Mouse (Mus musculus) forelimb bud, embryonic 11.5 days (tissue): ENCODE results near the gene Ankle1.

Experiments
- DNase-seq: peaks from one replicate; pipeline ENCODE4 v3.0.0-alpha.2; 2012; ENCODE audit warnings: low read depth, low spot score

The Ankle1 gene

DNA sequence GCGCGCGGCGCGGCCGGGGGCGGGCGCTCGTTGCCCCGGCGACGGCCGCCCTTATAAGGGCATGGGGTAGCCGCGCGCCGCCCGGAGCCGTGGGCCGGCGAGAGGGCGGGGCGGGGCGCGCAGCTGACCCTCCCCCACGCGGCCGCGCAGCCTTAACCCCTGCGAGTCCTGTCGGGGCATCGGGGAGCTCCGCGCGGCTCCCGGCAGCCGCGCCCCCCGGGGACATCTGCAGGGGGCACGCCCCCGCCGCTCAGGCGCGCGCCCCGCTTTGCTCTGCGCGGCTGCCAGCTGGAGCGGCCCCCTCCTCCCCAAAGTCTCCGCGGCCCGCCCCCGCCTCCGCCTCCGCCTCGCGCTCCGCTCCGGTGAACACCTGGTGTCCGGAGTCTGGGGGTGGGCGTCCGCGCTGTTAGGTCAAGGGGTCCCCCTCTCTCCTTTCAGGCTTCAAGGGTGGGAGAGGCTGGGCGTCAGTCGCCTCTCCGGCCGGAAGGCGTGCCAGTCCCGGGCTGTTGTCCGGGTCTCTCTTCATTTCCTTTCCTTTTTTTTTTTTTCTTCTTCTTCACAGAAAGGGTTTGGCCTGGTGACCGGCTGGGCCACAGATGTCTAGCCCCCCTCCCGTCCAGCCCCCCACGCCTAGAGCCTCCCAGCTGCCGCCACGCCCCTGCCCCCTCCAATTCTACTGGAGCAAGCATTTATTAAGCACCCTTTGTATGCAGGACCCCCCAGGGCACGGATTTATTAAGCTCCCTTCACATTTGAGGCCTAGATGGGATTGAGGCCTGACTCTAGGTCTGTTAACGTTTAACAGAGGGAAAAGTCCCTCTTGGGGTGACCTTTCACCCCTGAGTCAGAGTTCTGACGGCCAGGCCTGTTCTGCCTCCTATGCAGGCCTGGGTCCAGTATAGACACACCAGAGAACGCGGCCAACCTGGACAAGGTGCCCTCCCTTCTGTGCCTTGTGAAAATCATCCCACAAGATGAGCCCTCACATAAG, 23.5 kb upstream of the Ankle1 start:
- peak; percentile 80 for DNase-seq

DNA sequence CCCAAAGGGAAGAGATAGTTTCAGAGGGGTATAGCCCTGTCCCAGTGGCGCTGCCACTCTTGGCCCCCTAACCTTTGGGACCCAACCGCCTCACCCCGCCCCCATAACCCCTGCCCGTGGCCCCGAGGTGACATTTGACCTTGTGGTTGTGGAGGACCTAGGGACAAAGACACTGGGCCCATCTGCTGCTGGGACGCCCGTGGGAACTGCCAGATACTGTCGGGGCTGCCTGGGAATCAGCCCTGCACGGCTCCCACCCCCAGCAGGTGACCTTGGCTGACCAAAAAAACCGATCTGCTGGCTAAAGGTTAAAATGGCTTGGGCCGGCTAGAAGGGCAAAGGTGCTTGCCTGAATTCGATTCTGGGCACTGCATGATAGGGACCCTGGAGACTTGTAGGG, 22.4 kb upstream of the Ankle1 start:
- DNase-seq, result no peak

DNA sequence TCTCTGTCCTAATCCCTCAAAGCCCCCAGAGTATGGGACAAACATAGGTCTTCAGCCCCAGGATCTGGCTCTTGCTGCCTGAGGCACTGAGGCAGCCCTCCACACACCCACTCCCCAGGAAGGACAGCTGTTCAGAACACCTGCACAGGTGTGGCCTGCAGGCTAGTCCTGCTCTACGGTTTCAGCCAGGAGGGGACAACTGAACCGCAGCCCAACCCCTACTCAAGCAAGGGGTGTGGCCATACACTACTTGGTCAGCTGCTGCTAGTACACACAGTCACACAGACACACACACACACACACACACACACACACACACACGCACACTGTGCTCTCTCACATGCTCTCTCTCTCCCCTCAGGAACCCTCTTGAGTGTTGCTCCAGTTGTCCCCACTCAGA, 21.9 kb upstream of the Ankle1 start:
- no peak for DNase-seq

DNA sequence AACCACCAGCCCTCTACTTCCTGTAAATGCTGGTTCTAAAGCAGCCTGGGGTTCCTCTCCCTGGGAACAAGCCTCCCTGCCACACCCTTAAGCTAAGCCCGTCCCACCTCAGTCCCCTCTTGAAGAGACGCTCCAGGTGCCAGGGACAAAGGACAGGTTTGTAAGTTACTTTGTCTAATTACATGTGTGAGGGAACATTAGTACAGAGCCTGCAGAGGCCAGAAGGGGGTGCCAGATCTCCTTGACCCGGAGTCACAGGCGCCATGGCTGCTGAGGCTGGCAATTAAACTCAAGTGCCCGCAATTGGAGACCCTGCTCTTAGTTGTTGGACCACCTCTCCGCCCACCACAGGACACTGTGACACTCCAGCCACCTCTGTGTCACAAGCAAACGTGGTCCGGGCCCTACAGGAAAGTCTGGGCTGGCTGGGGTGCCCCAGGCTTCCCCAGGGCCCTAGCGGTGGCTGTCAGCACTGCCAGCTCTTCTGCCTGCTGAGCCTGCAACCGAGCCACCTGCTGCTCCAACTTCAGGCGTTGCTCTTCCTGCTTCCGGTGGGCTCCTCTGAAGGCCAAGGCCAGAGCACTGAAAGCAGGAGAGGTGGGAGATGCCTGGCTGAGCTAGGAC, 20.5 kb upstream of the Ankle1 start:
- no peak for DNase-seq

DNA sequence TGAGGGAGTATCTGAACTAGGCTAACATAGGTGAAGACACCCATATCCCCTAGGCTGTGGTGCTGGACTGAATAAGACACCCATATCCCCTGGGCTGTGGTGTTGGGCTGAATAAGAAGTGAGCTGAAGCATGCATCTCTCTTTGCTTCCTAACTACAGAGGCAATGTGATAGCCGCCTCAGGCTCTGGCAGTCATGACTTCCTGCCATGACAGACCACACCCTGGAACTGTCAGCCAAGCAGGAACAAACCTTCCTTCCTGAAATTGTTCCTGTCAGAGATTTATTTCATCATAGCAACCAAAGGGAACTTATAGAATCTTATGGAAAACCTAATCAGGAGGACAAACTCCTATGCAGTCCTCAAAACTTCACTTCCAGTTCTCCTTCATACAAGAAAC, 17.5 kb upstream of the Ankle1 start:
- DNase-seq, result no peak

DNA sequence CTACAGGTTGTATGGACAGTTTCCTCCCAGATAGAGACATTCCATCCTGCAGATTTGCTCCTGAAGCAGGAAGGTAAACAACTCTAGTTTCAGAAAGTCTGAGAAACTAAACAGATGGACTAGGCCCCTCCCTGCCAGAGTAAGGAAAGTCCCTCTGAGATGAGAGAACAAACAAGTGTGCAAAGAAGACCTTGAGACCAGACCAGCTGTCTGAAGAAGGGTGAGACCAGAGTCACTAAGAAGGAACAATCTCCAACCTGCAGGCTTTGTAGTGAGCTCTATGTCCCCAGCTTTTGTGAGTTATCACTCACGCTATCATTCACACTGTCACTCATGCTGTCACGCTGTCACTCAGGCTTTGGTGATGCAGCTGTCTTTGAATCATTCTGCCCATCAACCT, 14.1 kb upstream of the Ankle1 start:
- no peak for DNase-seq

DNA sequence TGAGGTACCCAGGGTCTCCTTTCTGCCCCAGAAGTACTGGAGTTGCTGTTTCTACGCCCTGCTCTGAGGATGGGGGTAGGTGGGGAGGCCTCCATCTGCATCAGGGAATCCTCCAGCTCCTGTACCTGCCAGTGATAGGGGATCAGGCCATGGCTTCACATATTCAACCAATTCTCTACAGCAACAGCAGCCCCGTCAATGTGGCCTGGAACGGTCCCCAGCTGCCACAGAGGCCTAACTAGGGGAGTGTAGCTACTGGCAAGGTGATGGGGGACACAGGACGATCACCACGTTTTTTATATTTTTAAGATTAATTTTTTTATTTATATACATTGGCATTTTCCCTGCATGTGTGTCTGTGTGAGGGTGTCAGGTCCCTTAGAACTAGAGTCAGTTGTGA, 13.4 kb upstream of the Ankle1 start:
- DNase-seq, result no peak

DNA sequence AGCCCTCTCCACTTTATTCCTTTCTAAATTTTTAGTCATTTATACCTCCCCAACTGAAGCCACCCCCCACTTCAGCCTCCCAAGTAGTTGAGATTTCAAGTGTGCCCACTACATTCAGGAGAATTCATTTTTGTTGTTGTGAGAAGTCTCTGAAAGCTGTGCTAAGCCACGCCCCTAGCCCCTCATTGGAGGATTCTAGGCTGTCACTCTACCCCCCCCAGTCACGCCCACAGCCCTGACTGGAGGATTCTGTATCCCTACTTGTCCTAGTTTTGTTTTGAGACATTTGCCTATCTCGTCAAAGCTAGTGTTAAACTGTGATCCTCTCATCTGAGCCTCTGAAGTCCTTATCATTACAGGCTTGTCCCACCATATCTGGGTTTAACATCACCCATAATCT, 12.9 kb upstream of the Ankle1 start:
- DNase-seq, result no peak

DNA sequence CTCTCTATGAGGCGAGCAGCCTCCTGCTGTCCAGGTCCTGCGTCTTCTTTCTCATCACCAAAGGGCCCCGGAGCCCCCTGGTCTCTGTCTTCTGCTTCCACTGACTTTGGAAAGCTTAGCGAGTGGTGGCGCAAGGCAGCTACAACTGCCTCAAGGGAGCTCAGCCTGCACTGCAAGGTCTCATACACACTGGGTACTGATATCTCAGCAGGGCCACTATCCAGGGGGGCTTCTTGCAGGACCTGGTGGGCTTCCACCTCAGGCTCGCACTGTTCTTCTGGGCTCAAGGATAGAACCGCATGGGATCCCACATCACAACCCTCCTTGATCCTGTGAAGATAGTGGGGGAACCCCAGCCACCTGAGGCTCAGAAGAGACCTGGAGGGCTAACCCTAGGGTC, 11.3 kb upstream of the Ankle1 start:
- DNase-seq, result no peak

DNA sequence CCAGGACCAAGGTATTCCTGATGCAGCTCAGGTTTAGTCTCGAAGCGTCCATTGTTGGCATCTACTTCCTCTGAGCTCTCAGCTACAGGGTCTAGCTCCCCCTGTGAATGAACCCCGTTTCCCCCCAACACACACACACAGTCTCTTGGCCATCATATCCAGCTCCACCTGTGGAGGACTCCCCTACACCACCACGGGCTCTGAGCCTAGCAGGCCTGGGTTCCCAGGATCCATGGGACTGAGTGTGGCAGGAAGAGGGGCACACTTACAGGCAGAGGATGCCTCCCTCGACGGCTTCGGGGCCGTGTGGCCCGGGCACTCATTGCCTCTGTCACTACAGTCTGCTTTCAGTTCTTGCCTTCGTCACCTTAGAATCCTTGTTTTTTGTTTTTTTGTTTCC, 10.7 kb upstream of the Ankle1 start:
- DNase-seq, result no peak

DNA sequence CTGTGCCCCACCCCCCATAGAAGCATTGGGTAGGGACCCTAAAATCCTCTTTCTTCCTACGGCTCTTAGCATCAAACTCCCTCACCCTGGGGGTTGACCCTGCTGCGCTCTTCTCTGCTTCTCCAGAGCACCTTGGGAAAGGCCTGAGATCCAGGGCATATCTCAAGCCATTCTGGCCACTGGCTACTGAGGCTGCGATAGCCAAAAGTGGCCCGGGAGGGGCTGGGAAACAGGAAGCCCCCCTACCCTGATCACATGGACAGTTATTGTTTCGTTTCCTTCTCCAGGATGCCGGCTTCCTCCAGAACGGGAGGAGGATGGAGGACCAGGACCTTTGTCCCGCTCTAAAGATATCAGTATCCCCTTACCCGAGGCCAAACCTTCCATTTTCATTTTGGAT, 10.2 kb upstream of the Ankle1 start, which contains the start of gene Ushbp1:
Gene Ushbp1 (minus strand): TSS at position 174 of the 400 bp plus-strand sequence.
- no peak for DNase-seq

DNA sequence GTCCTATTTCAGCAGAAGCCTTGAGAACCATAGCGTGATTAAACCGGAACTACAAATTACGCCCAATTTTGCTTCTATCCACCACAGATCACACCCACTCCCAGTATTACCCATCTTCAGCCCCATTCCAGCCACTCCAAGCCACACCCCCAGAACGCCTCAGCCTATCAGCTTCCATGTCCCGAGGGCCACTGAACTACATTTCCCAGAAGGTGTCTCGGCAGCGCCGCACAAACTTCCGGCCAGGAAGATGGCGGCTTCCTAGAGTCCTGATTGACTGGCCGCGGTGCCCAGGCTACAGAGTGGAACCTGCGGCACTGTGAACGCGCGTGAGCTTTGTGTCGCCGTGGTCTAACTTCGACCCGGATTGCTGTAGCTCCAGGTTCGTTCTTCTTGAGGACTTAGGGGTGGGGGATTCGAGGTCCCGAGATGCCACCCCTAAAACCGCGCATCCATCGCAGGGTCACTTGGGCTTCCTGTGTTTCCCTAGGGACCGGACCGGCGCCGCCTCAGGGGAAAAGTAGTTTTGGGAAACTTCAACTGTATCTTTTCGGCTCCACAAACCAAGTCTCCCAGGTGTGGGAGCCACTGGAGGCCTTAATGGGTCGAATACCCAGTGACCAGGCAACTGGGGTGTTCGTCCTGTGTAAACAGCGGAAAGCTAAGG, 9.0 kb upstream of the Ankle1 start, which contains the start of gene Babam1:
Gene Babam1 (plus strand): TSS at position 223 of the 667 bp plus-strand sequence.
- peak; percentile 90 for DNase-seq

DNA sequence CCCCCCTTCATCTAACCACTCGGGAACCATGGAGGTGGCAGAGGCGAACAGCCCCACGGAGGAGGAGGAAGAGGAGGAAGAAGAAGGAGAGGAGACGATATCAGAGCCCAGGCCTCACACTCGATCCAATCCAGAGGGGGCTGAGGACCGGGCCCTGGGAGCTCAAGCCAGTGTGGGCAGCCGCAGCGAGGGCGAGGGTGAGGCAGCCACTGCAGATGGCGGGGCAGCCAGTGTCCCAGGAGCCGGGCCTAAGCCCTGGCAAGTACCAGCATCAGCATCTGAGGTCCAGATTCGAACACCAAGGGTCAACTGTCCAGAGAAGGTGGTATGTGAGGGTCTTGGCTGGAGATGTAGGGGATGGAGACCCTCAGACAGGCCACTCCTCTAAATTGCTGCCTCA, 8.1 kb upstream of the Ankle1 start:
- DNase-seq, result no peak

DNA sequence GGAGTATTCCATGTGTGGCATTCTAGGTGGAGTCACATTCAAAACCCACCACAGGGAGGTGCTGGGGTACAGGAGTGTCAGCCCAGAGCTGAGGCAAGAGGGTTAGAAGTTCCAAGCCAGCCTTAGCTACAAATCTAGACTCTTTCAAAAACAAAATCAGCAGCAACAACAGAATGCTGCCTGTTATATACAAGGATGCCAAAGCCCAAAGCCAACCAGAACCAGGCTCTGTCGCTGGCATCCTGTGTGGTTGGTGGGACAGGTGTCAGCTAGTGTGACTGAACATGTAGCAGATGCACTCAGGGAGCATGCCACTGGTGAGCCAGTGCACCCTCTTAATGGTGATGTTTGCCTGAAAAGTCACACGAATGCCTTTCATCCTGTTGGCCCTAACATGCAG, 5.0 kb upstream of the Ankle1 start:
- DNase-seq, result no peak

DNA sequence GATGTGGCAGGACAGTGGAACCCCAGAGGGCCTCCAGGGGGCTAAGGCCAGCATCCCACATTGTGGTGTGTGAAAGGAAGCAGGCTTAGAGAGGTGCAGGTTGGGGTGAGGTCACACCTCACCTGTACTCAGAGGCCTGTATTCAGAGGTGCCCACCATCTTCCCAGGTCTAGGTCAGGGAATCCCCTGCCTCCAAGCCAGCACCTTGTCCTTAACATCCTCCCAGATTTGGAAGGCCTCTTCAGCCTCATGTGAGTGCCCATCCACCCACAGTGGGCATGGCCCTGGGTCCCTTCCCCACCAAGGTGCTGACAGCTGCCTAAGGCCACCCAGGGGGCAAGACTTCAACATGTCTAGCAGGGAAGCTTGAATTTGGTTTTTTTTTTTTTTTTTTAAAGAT, 4.4 kb upstream of the Ankle1 start:
- no peak for DNase-seq

DNA sequence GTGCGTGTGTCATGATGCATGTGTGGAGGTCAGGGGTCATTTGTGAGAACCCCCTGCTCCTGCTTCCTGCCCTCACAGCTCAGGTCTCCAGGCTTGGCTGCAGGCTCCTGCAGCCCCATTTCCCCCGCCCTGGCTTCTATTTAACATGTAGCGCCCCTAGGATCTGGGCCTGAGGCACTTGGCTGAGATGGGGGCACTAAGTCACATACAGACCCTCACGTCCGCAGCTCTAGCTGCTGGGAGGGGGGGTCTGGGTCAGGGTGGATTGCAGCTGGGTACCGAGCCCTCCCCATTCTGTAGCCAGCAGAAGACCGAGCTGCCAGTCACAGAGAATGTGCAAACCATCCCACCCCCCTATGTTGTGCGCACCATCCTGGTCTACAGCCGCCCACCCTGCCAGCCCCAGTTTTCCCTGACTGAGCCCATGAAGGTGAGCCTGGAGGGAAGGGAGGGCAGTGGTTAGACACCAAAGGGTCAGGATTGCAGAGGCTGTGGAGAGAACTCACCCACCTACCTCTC, 3.3 kb upstream of the Ankle1 start:
- DNase-seq, result no peak

DNA sequence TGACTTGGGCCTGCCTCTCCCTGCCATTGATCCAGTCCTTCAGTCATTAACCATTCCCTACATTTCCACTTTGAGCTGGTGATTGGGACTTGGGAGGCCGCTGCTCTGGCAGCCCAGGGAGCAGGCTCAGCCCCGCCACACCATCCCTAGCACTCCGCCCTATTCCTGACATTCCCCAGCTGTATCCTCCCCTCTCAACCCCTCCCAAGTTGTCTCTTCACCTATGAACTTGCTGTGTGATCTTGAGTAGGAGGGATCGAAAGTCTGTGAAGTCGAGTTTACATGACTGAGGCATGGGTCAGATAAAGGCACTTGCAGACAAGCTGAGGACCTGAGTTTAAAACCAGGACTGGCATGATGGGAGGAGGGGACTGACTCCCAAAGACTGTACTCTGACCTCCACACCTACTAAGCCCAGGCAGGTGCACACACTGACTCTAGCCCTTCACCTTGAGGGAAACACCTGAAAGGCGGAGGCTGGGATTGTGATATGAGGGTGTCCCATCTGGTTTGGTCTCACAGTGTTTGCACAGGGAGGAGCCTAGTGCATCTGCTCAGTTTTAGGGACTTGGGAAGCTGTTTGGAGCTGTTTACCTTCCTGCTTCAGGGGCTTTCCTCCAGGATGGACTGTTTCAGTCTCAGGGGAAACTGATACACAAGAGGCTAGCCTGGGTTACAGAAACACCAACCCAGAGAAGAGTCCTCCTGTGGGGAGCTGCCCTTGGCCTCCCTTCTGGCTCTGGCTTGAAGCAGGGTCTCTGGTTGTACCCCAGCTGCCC, 2.5 kb upstream of the Ankle1 start:
- DNase-seq, result no peak

DNA sequence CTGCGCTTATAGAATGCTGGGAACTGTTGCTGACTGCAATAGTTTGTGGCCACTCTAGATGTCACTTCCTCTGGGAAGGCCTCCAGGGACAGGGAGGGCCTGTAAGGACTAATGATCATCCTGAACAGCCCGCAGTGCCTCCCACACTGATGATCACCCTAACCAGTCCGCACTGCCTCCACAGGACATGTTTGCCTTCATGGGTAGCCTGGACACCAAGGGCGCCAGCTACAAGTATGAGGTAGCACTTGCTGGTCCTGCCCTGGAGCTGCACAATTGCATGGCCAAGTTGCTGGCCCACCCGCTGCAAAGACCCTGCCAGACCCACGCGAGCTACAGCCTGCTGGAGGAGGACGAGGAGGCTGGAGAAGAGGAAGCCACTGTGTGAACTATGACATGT, 1.8 kb upstream of the Ankle1 start:
- no peak for DNase-seq

DNA sequence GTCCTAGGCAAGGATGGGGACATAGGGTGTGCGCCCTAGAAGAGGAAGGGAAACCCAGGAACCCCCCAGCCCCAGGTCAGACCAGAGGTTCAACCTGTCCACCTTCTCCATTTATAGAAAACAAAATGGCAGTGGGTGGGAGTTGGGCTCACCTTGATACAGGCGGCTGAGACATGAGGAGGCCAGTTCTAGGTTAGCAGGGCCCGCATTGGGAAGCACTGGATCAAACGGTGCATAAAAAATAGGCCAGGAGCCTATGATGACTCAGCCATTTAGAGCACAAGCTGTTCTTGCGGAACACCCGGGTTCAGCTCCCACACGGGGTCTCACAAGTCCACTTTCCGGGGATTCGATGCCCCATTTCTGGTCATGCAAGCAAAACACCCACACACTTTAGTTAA, 859 bp upstream of the Ankle1 start:
- no peak for DNase-seq

DNA sequence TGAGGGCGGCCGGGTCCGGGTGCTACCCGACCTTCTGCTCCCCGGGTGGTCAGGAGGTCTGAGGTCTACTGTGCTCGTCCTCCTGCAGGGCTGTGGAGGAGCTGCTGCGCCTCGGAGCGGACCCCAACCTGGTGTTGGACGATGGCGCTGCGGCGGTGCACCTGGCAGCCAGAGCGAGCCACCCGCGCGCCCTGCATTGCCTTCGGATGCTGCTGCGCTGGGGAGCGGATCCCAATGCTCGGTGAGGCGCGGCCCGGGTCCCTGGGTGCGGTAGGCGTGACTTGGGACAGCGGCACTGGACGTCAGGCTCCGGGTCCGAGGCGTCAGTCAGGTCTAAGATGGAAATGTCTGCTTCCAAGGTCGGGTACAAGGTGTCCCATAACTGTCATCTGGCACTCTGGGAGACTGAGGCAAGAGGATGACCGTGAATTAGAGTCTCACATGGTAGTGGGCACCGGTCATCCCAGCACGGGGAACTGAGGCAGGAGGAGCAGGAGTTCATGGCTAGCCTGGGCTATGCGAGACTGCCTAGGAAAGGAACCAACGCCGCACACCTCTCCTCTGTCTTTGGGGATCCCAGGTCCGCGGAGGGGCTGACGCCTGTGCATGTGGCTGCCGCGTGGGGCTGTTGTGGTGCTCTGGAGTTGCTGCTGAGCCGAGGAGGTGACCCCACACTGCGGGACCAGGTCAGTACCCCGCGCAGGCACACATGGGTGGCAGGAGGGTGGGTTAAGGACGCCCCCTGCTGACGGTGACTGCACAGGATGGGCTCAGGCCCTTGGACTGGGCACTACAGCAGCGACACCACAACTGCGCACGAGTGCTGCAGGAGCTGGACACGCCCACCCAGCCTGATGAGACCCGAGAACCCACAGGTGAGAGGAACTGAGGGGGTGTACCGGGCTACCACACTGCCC, 547 bp downstream of the Ankle1 start:
- peak; percentile 70 for DNase-seq
